Mouse (Mus musculus) heart, adult 18-20 months (tissue): ENCODE data around the gene March8. TPM values are rescaled to one million over a fixed set of nuclear protein-coding genes. Genes with fewer than 3 reads are reported as not detected.

Experiments used
- DNase-seq, 2 experiments: peaks; one replicate each; pipeline ENCODE4 v3.0.0; 2021 to 2022; ENCODE audit warnings: mixed read lengths in 1 of 2
- total RNA-seq, 2 experiments: library from RNA; stranded (reverse); gene quantifications; 2 replicates each; pipeline ENCODE4 v1.2.3; 2021

March8 gene
- total RNA-seq, 2 experiments from 2014 or later = 43.5 to 44.2 TPM

DNA sequence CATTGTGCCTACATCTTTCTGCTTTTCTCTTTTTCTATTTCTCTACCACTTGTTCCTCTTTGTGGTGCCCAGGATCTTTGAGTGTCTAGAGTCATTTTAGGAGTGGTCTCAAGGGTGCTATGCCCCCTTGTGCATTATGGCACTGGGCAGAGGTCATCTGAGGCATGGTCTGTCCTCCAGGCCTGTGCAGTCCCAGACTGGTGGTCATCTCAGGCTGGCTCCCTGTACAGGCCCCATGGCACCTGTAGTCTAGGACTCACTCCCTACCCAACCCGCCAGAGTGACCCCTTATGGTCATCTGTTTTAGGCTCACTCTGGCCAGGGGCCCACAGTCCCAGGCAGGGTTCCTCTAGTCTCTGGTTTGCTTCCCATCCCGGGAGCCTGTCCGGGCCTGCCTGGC is 33.7 kb downstream of the March8 start:
- no peak for DNase-seq

DNA sequence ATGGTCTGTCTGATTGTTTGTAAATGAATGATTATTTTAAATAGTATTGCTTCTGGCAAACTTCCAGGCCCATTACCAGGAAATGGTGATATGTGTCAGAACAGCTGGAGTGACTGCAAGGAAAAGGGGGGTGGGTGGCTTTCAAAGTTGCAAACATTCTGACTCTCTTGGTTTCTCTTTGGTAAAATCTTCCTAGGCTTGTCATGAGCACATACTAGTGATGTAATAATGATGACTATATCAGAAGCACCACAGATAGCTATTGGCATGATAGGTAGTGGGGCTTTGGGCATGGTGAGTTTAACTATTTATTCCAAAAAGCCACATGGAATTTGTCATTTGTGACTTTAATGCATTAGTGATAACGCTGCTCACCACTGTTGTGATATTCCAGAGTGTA is 36.3 kb downstream of the March8 start:
- no peak for DNase-seq

- no peak for DNase-seq
Measured at GRCm38 (mm10) chr6:116374618-116375017, 36.8 kb downstream of the March8 start.

GRCm38 (mm10) chr6:116378892-116379291 is 41.1 kb downstream of the March8 start:
- DNase-seq = no peak

GRCm38 (mm10) chr6:116380157-116380556 is 42.3 kb downstream of the March8 start:
- no peak for DNase-seq

DNA sequence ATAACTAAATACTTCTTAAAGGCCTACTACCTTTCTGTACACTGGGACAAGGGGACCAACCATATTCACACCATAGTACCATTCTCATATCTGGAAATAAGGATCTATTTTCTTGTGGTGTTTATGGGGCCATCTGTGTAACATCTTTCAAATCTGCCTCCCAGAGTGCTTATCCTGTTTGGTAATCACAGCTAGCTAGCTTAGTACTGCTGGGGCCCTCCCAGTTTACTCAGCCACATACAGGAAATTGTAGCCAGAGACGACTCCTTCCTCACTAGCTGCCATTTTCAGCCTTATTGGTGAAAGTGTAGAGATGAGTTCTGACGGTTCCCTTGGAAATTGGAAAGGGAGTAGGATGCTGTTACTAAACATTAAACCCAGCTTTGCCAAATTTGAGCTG is 43.8 kb downstream of the March8 start:
- DNase-seq = no peak

GRCm38 (mm10) chr6:116383582-116383981 is 45.8 kb downstream of the March8 start:
- DNase-seq = no peak

DNA sequence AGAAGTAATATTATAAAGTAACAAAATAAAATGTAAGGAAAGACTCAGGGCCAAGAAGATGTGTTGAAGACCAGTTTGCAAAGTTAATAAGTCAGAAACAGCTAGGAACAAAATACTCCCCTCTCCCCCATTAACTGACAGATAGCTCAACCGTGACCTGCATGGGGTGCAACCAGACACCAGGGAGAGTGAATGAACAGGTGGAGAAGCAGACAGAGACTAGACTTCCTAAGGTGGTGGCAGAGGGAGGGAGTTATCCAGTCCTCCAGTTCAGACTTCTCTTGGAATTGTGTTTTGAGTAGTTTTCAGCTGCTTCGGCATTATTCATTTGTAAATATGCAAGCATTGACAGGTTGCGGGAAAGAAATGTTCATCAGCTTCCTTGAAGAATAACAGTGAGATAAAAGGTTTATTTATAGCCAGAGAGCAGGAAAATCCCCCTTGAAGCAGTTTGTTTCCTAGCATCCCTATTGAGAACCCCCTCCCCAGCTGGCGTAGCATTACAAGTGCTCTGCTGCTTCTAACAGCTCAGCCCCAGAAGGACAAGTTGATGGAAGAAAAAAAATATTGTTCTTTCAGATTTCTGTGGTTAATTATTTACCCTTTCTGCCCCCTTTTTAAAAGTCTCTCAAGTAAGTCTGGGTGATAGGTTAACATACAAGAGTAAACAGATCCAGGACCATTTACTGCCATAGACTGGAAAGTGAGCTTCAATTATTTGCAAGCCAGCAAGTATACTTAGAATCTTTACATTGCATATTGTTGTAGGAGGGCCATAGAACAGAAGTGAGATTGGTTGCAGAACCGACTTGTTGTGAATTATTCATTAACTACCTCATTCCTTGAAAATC is 47.6 kb downstream of the March8 start:
- DNase-seq = no peak

- no peak for DNase-seq
Measured at GRCm38 (mm10) chr6:116386045-116386415, 48.2 kb downstream of the March8 start.

GRCm38 (mm10) chr6:116386506-116386905 is 48.7 kb downstream of the March8 start:
- DNase-seq = no peak

GRCm38 (mm10) chr6:116388068-116388467 is 50.2 kb downstream of the March8 start:
- no peak for DNase-seq

DNA sequence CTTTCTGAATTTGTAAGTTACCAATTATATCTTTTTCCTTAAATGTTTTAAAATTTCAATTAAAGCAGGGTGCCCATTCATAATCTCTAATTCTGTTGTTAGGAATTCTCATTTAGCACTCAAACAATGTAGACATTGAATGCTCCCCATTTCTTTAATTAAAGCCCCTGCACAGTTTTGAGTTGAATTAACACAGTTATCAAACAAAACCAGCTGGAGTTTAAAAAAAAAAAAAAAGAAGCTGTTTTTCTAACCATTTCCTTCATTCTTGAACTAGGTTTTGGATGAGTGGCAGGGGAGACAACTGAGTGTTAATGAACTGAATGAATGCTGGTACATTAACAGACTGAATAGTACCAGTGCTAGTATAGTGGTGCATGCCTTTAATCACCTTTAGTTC is 51.7 kb downstream of the March8 start:
- DNase-seq = no peak

DNA sequence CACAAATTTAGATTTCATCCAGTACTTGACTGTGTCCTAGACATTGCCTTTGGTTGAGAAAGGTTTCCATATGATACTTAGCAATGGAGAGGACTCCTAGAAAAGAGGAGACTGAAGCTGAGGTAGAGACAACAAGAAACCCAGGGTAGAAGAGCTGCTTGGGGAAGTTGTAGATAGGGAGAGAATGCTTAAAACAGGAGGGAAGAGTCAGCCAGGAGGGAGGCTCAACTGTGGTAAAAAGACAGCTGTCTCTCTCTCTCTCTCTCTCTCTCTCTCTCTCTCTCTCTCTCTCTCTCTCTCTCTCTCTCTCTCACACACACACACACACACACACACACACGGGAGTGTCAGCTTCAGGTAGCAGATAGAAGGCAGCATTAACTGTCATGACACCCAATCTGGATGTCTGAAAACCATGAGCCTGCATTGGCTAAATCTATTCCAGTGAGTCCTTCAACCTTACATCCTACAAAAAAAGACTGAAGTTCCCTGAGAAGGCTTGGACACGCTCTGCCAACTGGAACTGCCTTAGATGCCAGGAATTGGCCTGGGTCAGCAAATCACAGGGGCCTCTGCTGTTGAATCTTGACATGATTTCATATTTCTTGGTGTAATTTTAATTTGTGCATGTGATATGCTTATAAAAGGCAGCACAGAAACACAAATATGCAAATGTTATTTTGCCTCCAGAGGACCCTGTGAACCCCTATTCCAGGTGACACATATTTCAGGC is 57.3 kb downstream of the March8 start:
- no peak for DNase-seq

DNA sequence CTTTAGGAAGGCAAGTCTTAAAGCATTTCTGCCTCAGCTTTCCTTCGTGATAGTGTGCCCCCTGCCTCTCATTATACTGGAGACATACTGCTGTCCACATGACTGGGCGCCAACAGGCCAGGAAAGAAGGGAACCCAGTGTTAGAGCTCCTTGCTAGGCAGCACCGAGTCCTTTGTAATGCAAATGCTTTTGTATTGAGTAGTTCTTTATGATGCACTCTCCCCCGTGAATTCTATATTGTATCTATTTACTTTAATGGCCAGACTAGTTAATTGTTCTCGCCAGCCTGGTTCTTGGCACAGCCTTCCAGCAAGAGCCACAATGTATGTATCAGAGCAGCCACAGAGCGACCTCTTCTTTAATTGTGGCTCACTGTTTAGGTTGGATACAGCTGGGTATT is 59.8 kb downstream of the March8 start:
- DNase-seq = no peak

GRCm38 (mm10) chr6:116398136-116398535 is 60.3 kb downstream of the March8 start:
- no peak for DNase-seq

DNA sequence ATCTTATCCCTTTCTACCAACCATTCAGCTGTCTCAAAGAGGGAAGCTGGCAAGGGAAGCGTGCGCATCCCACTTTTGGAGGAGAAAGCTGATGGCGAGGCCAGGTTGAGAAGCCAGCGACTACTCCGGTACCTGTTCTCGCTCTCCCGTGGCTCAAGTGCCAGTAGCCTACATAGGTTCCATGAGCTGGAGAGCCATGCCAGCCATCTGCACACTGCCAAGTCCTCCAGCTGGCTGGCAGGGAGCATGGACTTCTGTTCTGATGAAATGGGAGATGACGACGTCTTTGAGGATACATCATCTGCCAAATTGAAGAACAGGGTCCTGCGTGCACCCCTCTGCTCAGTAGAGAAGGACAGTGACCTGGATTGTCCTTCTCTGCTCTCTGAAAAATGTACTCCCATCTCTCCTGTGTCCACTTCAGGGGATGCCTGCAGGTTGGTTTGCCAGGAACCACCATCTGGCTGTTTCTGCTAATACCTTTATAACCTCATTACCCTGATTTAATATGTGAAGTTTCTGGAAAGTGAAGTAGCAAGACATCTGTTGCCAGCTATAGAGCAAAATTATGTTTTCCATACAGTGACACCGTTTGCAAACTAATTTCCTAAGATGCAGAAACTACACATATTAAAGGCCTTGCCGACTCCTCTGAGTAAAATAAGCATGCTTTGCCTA is 64.1 kb downstream of the March8 start:
- no peak for DNase-seq

DNA sequence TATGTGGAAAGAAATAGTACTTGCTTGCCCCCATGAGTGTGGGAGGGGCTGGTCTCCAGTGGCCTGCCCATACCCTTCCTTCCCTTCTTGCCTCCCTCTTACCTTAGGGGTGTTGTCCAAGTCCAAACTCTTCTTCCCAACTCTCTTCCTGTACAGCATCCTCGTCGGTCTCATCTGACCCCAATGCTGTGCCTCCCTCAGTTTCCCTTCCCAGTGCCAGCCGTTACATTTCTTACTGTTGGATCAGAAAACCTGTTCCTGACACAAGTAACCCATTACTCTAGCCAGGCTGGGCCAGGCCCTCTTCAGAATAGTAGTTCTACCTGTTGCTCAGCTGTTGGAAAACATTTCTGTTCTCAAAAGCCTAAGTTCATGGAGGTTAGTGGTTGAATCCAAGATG is 64.6 kb downstream of the March8 start:
- DNase-seq = no peak

DNA sequence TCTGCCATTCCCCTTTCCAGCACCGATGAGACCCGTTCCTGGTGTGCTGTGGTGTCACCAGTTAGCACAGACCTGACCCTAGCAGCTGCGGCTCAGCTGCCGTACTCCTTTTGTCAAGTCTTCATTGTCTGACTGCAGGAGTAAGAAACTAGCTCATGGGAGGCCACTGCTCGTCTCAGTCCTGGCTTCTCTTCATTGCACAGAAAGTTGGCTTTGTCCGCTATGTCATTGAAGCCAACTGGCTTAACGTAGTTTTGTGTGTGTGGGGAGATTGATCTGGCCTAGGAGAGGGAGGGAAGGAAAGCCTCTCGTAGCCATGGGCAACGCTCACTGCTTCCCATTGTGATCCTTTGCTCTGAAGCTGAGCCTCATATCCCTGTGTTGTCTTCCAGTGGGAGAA is 67.4 kb downstream of the March8 start:
- no peak for DNase-seq

DNA sequence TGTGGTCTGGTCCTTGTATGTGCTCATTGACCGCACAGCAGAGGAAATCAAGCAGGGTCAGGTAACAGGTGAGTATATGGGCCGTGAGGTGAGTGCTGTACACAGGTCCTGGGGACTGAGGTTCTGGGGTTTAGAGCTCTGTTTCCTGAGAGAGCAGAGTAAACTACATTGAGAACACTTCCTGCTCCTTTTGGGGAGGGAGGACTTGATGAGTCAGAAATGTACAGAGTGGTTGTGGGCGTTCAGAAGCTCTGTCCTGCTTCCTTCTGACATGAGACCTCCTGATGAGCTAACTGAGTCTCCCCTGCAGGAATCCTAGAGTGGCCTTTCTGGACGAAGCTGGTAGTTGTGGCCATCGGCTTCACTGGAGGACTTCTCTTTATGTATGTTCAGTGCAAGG is 67.9 kb downstream of the March8 start:
- no peak for DNase-seq

- DNase-seq = no peak
Measured at GRCm38 (mm10) chr6:116406152-116406551, 68.3 kb downstream of the March8 start.

GRCm38 (mm10) chr6:116406680-116407079 is 68.9 kb downstream of the March8 start:
- DNase-seq = no peak

DNA sequence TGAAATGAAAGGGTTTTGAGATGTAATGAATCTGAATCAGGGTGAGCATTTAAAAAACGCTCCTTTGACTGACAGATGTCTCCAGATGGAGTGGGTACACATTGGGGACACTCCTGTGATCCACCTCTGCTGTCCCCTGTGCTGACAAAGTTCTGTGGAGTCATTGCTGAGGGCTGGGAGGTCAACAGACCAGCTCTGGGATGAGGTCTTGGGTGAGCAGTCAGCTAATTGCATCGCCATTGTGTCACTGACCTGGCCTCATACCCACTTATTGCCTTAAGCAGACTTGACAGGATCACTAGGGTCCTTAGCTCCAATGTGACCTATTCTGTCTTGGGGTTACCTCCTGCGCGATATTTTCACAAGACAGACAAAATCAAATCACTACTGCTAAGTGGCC is 69.4 kb downstream of the March8 start:
- no peak for DNase-seq
